Mouse (Mus musculus): ENCODE results near the gene Gsto2.

GRCm38 (mm10) chr19:47829913-47830450 is 35.4 kb upstream of the Gsto2 start:
- TF ChIP-seq EP300 (IDR thresholded peaks at IDR 0.05; ENCODE audit: insufficient read depth, low read depth, low read length) (no peak), POLR2A (IDR thresholded peaks at IDR 0.05; ENCODE audit: insufficient read depth, low read depth, low read length) (no peak), CTCF (IDR thresholded peaks at IDR 0.05) (no peak)
